ENCODE assay signal across 10 mouse cellular contexts in the genomic region with DNA sequence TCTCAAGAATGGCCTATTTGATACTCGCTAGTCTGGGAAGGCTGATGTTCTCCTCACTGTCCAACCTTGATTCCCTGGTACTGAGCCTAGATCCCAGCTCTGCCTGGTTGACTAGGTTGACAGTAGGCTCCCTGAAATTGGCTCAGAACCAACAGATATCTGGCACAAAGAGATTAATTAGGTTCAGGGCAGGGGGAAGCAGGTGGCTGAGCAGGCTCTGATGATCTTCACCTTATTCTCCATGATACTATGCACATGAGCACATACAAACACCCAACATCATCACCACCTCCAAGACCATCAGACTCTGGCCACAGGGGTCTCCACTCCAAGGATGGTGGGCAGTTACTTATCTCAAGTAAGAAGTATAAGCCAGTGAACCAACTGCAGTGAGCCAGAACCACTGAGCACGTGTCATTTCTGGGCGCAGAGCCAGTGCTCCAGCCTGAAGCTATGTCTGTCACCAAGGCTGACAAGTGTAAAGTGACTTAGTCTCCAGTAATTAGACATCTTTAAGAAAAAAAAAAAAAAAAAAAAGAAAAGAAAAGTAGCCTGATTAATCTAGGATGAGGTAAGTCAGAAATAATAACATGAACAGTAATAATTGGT.
DNase-seq lines count a peak whose midpoint lies in the region; ATAC-seq and TF ChIP-seq lines count a peak whose summit lies in the region.
"Had no signal": no experiment of that assay in that cellular context is flagged by ENCODE, and none has a peak within 500 bp of the region (broad histone marks: within the 10 kb centered on the region; RNA-seq: fewer than 3 reads in every experiment).

No protein-coding gene starts in this region.

- no peaks in the 10 kb centered on the region for H3K9me3 ChIP-seq in lung, embryonic 16.5 days (ENCODE audit: control insufficient read depth, low read length)
- no peaks in the 10 kb centered on the region for H3K9me3 ChIP-seq in intestine, postnatal 0 days (ENCODE audit: control insufficient read depth)

- no peak overlapping the region for H3K9ac ChIP-seq in lung, embryonic 16.5 days (ENCODE audit: low read length)
- no peak overlapping the region for H3K9ac ChIP-seq in intestine, postnatal 0 days (ENCODE audit: low read depth, low read length)

- WGBS in lung, embryonic 16.5 days, result 48% methylated on average over 3 of the region's 3 CpGs
- WGBS in intestine, postnatal 0 days, result 76% methylated on average over 3 of the region's 3 CpGs

- ATAC-seq in frontal cortex, adult (ENCODE audit: low TSS enrichment), result peak; percentile 55; the same call in 1 of the 2 replicates
- ATAC-seq in lung, embryonic 16.5 days (ENCODE audit: low read depth), result peak; percentile 92
- ATAC-seq in intestine, postnatal 0 days, result no peak

- H3K27ac ChIP-seq in lung, embryonic 16.5 days (ENCODE audit: low read length), result no peak overlapping the region
- no peak overlapping the region for H3K27ac ChIP-seq in intestine, postnatal 0 days (ENCODE audit: low read depth, low read length)
- H3K27ac ChIP-seq: macrophage had no signal

- DNase-seq in gastrocnemius, postnatal 14 days, result peak; percentile 51
- DNase-seq in gastrocnemius, adult 18-20 months (ENCODE audit: low spot score), result no peak
- peak; percentile 80 for DNase-seq in adrenal gland, postnatal 25 days
- DNase-seq in kidney, adult 8-10 months, result peak; percentile 44 to 55
- DNase-seq in right cerebral cortex, postnatal 36 days (ENCODE audit: low spot score in 2 of 2), result peak; percentile 58 to 62

- H3K36me3 ChIP-seq in lung, embryonic 16.5 days (ENCODE audit: control insufficient read depth, insufficient read depth, low read length), result no peaks in the 10 kb centered on the region
- H3K36me3 ChIP-seq in intestine, postnatal 0 days (ENCODE audit: control insufficient read depth, insufficient read depth), result no peaks in the 10 kb centered on the region

- no peak for TF ChIP-seq CTCF in intestine, postnatal 0 days (IDR thresholded peaks at IDR 0.05; ENCODE audit: low read depth)

- no peak overlapping the region for H3K4me2 ChIP-seq in lung, embryonic 16.5 days (ENCODE audit: low read depth, low read length)
- no peak overlapping the region for H3K4me2 ChIP-seq in intestine, postnatal 0 days (replicated peaks; ENCODE audit: low read depth)

- H3K27me3 ChIP-seq in lung, embryonic 16.5 days (ENCODE audit: control insufficient read depth, insufficient read depth, low read depth, low read length), result no peaks in the 10 kb centered on the region
- no peaks in the 10 kb centered on the region for H3K27me3 ChIP-seq in intestine, postnatal 0 days (replicated peaks; ENCODE audit: control insufficient read depth, insufficient read depth, low read length)
- H3K27me3 ChIP-seq: CH12.LX had no signal

- H3K4me3 ChIP-seq in lung, embryonic 16.5 days (ENCODE audit: low read length), result no peak overlapping the region
- H3K4me3 ChIP-seq in intestine, postnatal 0 days (ENCODE audit: low read depth, low read length), result no peak overlapping the region

- intact Hi-C loops in gastrocnemius, postnatal 14 days (cut with DNase I; ENCODE audit: low total_unique reads), result no loop called here

- peaks cover 5% of the 10 kb centered on the region; the same call in 1 of the 2 replicates for H3K4me1 ChIP-seq in lung, embryonic 16.5 days (replicated peaks; ENCODE audit: control insufficient read depth, insufficient read depth, low read length)
- H3K4me1 ChIP-seq in intestine, postnatal 0 days (replicated peaks; ENCODE audit: control insufficient read depth, insufficient read depth, low read length), result no peaks in the 10 kb centered on the region
